ENCODE assay signal across 14 mouse cellular contexts in the genomic region with DNA sequence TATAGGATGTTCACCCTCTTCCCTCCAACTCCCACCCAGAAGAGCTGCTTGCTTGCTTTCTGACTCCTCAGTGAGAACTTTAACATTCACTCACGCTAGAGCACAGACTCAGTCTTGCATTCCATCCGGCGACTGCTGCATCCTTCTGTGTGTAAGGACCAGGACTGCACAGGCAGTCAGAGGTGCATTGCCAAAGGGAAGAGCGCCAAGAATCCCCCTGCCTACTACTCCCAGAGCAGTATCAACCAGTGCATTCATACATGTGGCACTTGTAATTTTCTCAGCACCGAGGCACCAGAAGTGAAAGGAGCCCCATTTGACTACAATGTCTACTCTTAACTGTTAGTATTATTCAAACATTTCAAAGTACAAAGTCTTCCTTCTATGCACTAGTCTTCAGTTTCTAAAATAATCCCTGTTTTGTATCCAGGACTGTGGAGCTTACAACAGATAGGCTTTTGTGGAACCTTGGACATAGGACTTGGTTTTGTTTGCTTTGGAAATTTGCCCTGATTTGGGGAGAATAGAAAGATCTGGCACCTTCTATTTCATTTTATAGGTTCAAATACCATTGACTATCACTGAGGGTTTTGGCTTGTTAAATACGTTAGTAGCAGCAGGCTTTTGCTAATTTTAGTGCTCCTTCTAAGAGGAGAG.
DNase-seq lines count a peak whose midpoint lies in the region; ATAC-seq and TF ChIP-seq lines count a peak whose summit lies in the region.
"Had no signal": no experiment of that assay in that cellular context is flagged by ENCODE, and none has a peak within 500 bp of the region (broad histone marks: within the 10 kb centered on the region; RNA-seq: fewer than 3 reads in every experiment).

No protein-coding gene starts in this region.

- 0 out of 2 replicates have a peak, but pooled peaks cover 7% of the 10 kb centered on the region for H3K36me3 ChIP-seq in forebrain, embryonic 15.5 days
- H3K36me3 ChIP-seq in forebrain, embryonic 11.5 days (ENCODE audit: control insufficient read depth, insufficient read depth, low read length): no peaks in the 10 kb centered on the region
- peaks cover 2% of the 10 kb centered on the region; the same call in 1 of the 2 replicates for H3K36me3 ChIP-seq in hindbrain, postnatal 0 days (ENCODE audit: insufficient read depth, low read length)
- H3K36me3 ChIP-seq in embryonic facial prominence, embryonic 10.5 days (replicated peaks): peaks cover 8% of the 10 kb centered on the region

- 0 out of 2 replicates have a peak, but pooled peaks have one; percentile 43 for ATAC-seq in forebrain, embryonic 15.5 days (replicated peaks)
- ATAC-seq in forebrain, embryonic 11.5 days (replicated peaks; ENCODE audit: low FRiP score): no peak
- peak; percentile 61; the same call in 1 of the 2 replicates for ATAC-seq in hindbrain, postnatal 0 days

- peaks cover 16% of the 10 kb centered on the region for H3K4me1 ChIP-seq in forebrain, embryonic 15.5 days
- no peaks in the 10 kb centered on the region for H3K4me1 ChIP-seq in forebrain, embryonic 11.5 days (replicated peaks; ENCODE audit: control insufficient read depth, insufficient read depth, low read length)
- peaks cover 4% of the 10 kb centered on the region for H3K4me1 ChIP-seq in hindbrain, postnatal 0 days (ENCODE audit: insufficient read depth, low read length)
- no peaks in the 10 kb centered on the region for H3K4me1 ChIP-seq in embryonic facial prominence, embryonic 10.5 days
- H3K4me1 ChIP-seq: embryonic facial prominence, embryonic 13.5 days had no signal

- no peak for TF ChIP-seq CTCF in hindbrain, postnatal 0 days (IDR thresholded peaks at IDR 0.05; ENCODE audit: low read depth)

- no peaks in the 10 kb centered on the region for H3K27me3 ChIP-seq in forebrain, embryonic 15.5 days
- no peaks in the 10 kb centered on the region for H3K27me3 ChIP-seq in forebrain, embryonic 11.5 days (ENCODE audit: control insufficient read depth, insufficient read depth, low read length)
- no peaks in the 10 kb centered on the region for H3K27me3 ChIP-seq in hindbrain, postnatal 0 days (ENCODE audit: insufficient read depth, low read length)
- no peaks in the 10 kb centered on the region for H3K27me3 ChIP-seq in embryonic facial prominence, embryonic 10.5 days (replicated peaks; ENCODE audit: low read depth, poor library complexity, severe bottlenecking)
- H3K27me3 ChIP-seq: embryonic facial prominence, embryonic 13.5 days; limb, embryonic 12.5 days; midbrain, embryonic 12.5 days had no signal

- no peak overlapping the region for H3K4me2 ChIP-seq in forebrain, embryonic 15.5 days (replicated peaks)
- H3K4me2 ChIP-seq in forebrain, embryonic 11.5 days (ENCODE audit: low read depth, low read length, severe bottlenecking): no peak overlapping the region
- H3K4me2 ChIP-seq in hindbrain, postnatal 0 days (ENCODE audit: low read depth, low read length): no peak overlapping the region
- H3K4me2 ChIP-seq: embryonic facial prominence, embryonic 13.5 days; limb, embryonic 12.5 days; midbrain, embryonic 12.5 days had no signal

- no peak for DNase-seq in forebrain, embryonic 11.5 days (ENCODE audit: low spot score)
- peak; percentile 60 for DNase-seq in left cerebral cortex, postnatal 4 days
- no peak for DNase-seq in left cerebral cortex, adult 9 months (ENCODE audit: low spot score in 2 of 2)
- peak; percentile 16 for DNase-seq in NIH3T3 (ENCODE audit: low read depth)
- DNase-seq in hindbrain, postnatal 0 days (ENCODE audit: low spot score): peak; percentile 47
- no peak for DNase-seq in thymus, postnatal 10 days (ENCODE audit: low spot score in 2 of 2)
- no peak for DNase-seq in embryonic facial prominence, embryonic 10.5 days (ENCODE audit: low spot score)
- DNase-seq: gastrocnemius, postnatal 36 days; kidney, postnatal 14 days; thymus, adult 18-20 months had no signal

- no peak overlapping the region for H3K4me3 ChIP-seq in forebrain, embryonic 15.5 days
- H3K4me3 ChIP-seq in forebrain, embryonic 11.5 days (ENCODE audit: low read depth, low read length): no peak overlapping the region
- H3K4me3 ChIP-seq in hindbrain, postnatal 0 days (ENCODE audit: low read length): no peak overlapping the region
- H3K4me3 ChIP-seq in embryonic facial prominence, embryonic 10.5 days: no peak overlapping the region
- H3K4me3 ChIP-seq: embryonic facial prominence, embryonic 13.5 days; limb, embryonic 12.5 days; midbrain, embryonic 12.5 days had no signal

- intact Hi-C loops in left cerebral cortex, postnatal 4 days (cut with DNase I): no loop called here

- no peak overlapping the region for H3K9ac ChIP-seq in forebrain, embryonic 15.5 days (replicated peaks)
- H3K9ac ChIP-seq in forebrain, embryonic 11.5 days (ENCODE audit: low read length): no peak overlapping the region
- H3K9ac ChIP-seq in hindbrain, postnatal 0 days (replicated peaks; ENCODE audit: low read length): no peak overlapping the region
- H3K9ac ChIP-seq: embryonic facial prominence, embryonic 13.5 days; limb, embryonic 12.5 days; midbrain, embryonic 12.5 days had no signal

- H3K9me3 ChIP-seq in forebrain, embryonic 15.5 days: no peaks in the 10 kb centered on the region
- no peaks in the 10 kb centered on the region for H3K9me3 ChIP-seq in forebrain, embryonic 11.5 days (ENCODE audit: control insufficient read depth, low read length)
- no peaks in the 10 kb centered on the region for H3K9me3 ChIP-seq in hindbrain, postnatal 0 days (ENCODE audit: low read length)
- no peaks in the 10 kb centered on the region for H3K9me3 ChIP-seq in embryonic facial prominence, embryonic 10.5 days
- H3K9me3 ChIP-seq: embryonic facial prominence, embryonic 13.5 days; limb, embryonic 12.5 days; midbrain, embryonic 12.5 days had no signal

- 34% methylated on average over 6 of the region's 6 CpGs for WGBS in forebrain, embryonic 15.5 days
- WGBS in forebrain, embryonic 11.5 days: 88% methylated on average over 6 of the region's 6 CpGs
- 47% methylated on average over 6 of the region's 6 CpGs for WGBS in hindbrain, postnatal 0 days
- WGBS in embryonic facial prominence, embryonic 10.5 days: 92% methylated on average over 6 of the region's 6 CpGs

- H3K27ac ChIP-seq in forebrain, embryonic 15.5 days (replicated peaks): peak overlapping the region; percentile 3; the same call in 1 of the 2 replicates
- H3K27ac ChIP-seq in forebrain, embryonic 11.5 days (ENCODE audit: low read depth, low read length): no peak overlapping the region
- H3K27ac ChIP-seq in hindbrain, postnatal 0 days: peak overlapping the region; percentile 41; the same call in 1 of the 2 replicates
- no peak overlapping the region for H3K27ac ChIP-seq in embryonic facial prominence, embryonic 10.5 days (replicated peaks)
- H3K27ac ChIP-seq: embryonic facial prominence, embryonic 13.5 days; limb, embryonic 12.5 days; midbrain, embryonic 12.5 days had no signal

Comparison
In these comparisons a context has a peak if more than half of its experiments do, and no peak if none do; other contexts are left out.
1. H3K27ac ChIP-seq: peak in forebrain, embryonic 15.5 days (single experiment) and hindbrain, postnatal 0 days (single experiment); none in forebrain, embryonic 11.5 days (single experiment) and embryonic facial prominence, embryonic 10.5 days (single experiment).
2. DNase-seq: peak in left cerebral cortex, postnatal 4 days (single experiment), NIH3T3 (single experiment) and hindbrain, postnatal 0 days (single experiment); none in forebrain, embryonic 11.5 days (single experiment), left cerebral cortex, adult 9 months (0 of 2), thymus, postnatal 10 days (0 of 2) and embryonic facial prominence, embryonic 10.5 days (single experiment).